Mouse (Mus musculus) MEL (cell line): ENCODE data around the gene Gm44579. TPM values are rescaled to one million over a fixed set of nuclear protein-coding genes. Genes with fewer than 3 reads are reported as not detected.

Experiments used
- DNase-seq: peaks from one replicate; pipeline ENCODE4 v3.0.0; 2011; ENCODE audit warnings: low read depth, low spot score
- H3K27ac ChIP-seq: 2 replicates; pipeline ENCODE4 v1.5.1; 2012; ENCODE audit warnings: low read depth, mild to moderate bottlenecking, control low read depth, low read length, moderate library complexity; ENCODE audit not compliant: control insufficient read depth
- H3K27me3 ChIP-seq, 2 experiments: fragments of 150-350 bp in 1 of 2; sonication (generic) in 1 of 2; 2 replicates each; pipeline ENCODE4 v1.6.1; 2012; ENCODE audit warnings: low read length in 2 of 2, mild to moderate bottlenecking in 2 of 2, improper control_type of control experiment in 1 of 2, moderate library complexity in 1 of 2; ENCODE audit not compliant: insufficient read depth in 2 of 2, control insufficient read depth in 1 of 2
- H3K36me3 ChIP-seq, 2 experiments: 2 replicates each; pipeline ENCODE4 v1.6.1; 2012 to 2014; ENCODE audit warnings: low read length in 2 of 2, improper control_type of control experiment in 1 of 2, inconsistent platforms in 1 of 2, mild to moderate bottlenecking in 1 of 2; ENCODE audit not compliant: insufficient read depth in 2 of 2, control insufficient read depth in 1 of 2
- H3K4me1 ChIP-seq, 2 experiments: fragments of 150-350 bp in 1 of 2; sonication (generic) in 1 of 2; 2 replicates each; pipeline ENCODE4 v1.6.1; 2012; ENCODE audit warnings: low read length in 2 of 2, improper control_type of control experiment in 1 of 2, mild to moderate bottlenecking in 1 of 2; ENCODE audit not compliant: insufficient read depth in 2 of 2, control insufficient read depth in 1 of 2
- H3K4me3 ChIP-seq, 2 experiments: fragments of 150-350 bp in 1 of 2; sonication (generic) in 1 of 2; 2 replicates each; pipeline ENCODE4 v1.5.1; 2012; ENCODE audit warnings: low read depth in 2 of 2, low read length in 2 of 2, mild to moderate bottlenecking in 2 of 2, moderate library complexity in 2 of 2, control low read depth in 1 of 2, improper control_type of control experiment in 1 of 2; ENCODE audit not compliant: control insufficient read depth in 1 of 2, insufficient read depth in 1 of 2
- H3K79me2 ChIP-seq: 2 replicates; pipeline ENCODE4 v1.6.1; 2012; ENCODE audit warnings: mild to moderate bottlenecking, low read length, moderate library complexity; ENCODE audit not compliant: control insufficient read depth, poor library complexity, insufficient read depth
- H3K9ac ChIP-seq: 2 replicates; pipeline ENCODE4 v1.6.1; 2012; ENCODE audit warnings: low read depth, mild to moderate bottlenecking, control low read depth, low read length, moderate library complexity; ENCODE audit not compliant: control insufficient read depth, poor library complexity, severe bottlenecking
- H3K9me3 ChIP-seq: fragments of 150-350 bp; sonication (generic); replicated peaks from 2 replicates; pipeline ENCODE4 v1.6.1; 2012; ENCODE audit warnings: mild to moderate bottlenecking, low read length, improper control_type of control experiment, moderate library complexity; ENCODE audit not compliant: insufficient read depth
- BHLHE40 ChIP-seq: IDR thresholded peaks from 2 replicates; pipeline ENCODE4 v1.6.1; 2012; ENCODE audit warnings: low read depth, mild to moderate bottlenecking, inconsistent platforms, low read length, improper control_type of control experiment, borderline replicate concordance
- CHD1 ChIP-seq: IDR thresholded peaks from 2 replicates; pipeline ENCODE4 v1.6.1; 2012; ENCODE audit warnings: low read depth, mild to moderate bottlenecking, inconsistent platforms, low read length, improper control_type of control experiment
- CHD2 ChIP-seq: IDR thresholded peaks from 2 replicates; pipeline ENCODE4 v1.6.1; 2011; ENCODE audit warnings: low read length, improper control_type of control experiment
- CTCF ChIP-seq, 3 experiments: IDR thresholded peaks in 2 of 3; conservative IDR thresholded peaks in 1 of 3; 2 replicates each; pipeline ENCODE4 v1.5.1; 2011 to 2012; ENCODE audit warnings: low read length in 3 of 3, low read depth in 2 of 3, mild to moderate bottlenecking in 2 of 3, improper control_type of control experiment in 1 of 3, inconsistent platforms in 1 of 3, mixed read lengths in 1 of 3, moderate library complexity in 1 of 3; ENCODE audit not compliant: control insufficient read depth in 1 of 3, insufficient read depth in 1 of 3, poor library complexity in 1 of 3, severe bottlenecking in 1 of 3
- E2F4 ChIP-seq: IDR thresholded peaks from 2 replicates; pipeline ENCODE4 v1.6.1; 2011; ENCODE audit warnings: low read depth, low read length, improper control_type of control experiment, borderline replicate concordance
- ELF1 ChIP-seq: IDR thresholded peaks from 2 replicates; pipeline ENCODE4 v1.6.1; 2014; ENCODE audit warnings: low read depth, mild to moderate bottlenecking, inconsistent platforms, low read length, improper control_type of control experiment, moderate library complexity
- EP300 ChIP-seq, 2 experiments: IDR thresholded peaks; 2 replicates each; pipeline ENCODE4 v1.6.1; 2011; ENCODE audit warnings: improper control_type of control experiment in 2 of 2, low read length in 2 of 2, low read depth in 1 of 2, mild to moderate bottlenecking in 1 of 2
- ETS1 ChIP-seq: IDR thresholded peaks from 2 replicates; pipeline ENCODE4 v1.6.1; 2012; ENCODE audit warnings: low read depth, mild to moderate bottlenecking, inconsistent platforms, low read length, improper control_type of control experiment, moderate library complexity
- GABPA ChIP-seq: IDR thresholded peaks from 2 replicates; pipeline ENCODE4 v1.6.1; 2012; ENCODE audit warnings: low read depth, mild to moderate bottlenecking, inconsistent platforms, low read length, improper control_type of control experiment, moderate library complexity
- GATA1 ChIP-seq: IDR thresholded peaks from 2 replicates; pipeline ENCODE4 v1.6.1; 2011; ENCODE audit warnings: low read depth, low read length, improper control_type of control experiment
- HCFC1 ChIP-seq: IDR thresholded peaks from 2 replicates; pipeline ENCODE4 v1.6.1; 2012; ENCODE audit warnings: low read depth, mild to moderate bottlenecking, inconsistent platforms, low read length, improper control_type of control experiment, moderate library complexity
- JUND ChIP-seq: IDR thresholded peaks from 2 replicates; pipeline ENCODE4 v1.6.1; 2011; ENCODE audit warnings: low read depth, mild to moderate bottlenecking, improper control_type of control experiment, low read length
- KAT2A ChIP-seq: conservative IDR thresholded peaks from 2 replicates; pipeline ENCODE4 v1.6.1; 2012; ENCODE audit warnings: low read depth, low read length, improper control_type of control experiment, inconsistent platforms
- MAFK ChIP-seq: IDR thresholded peaks from 2 replicates; pipeline ENCODE4 v1.6.1; 2011; ENCODE audit warnings: low read depth, mild to moderate bottlenecking, low read length, improper control_type of control experiment, borderline replicate concordance
- MAX ChIP-seq: IDR thresholded peaks from 2 replicates; pipeline ENCODE4 v1.6.1; 2011; ENCODE audit warnings: low read length, improper control_type of control experiment
- MAZ ChIP-seq: IDR thresholded peaks from 2 replicates; pipeline ENCODE4 v1.6.1; 2012; ENCODE audit warnings: low read depth, mild to moderate bottlenecking, inconsistent platforms, low read length, improper control_type of control experiment
- MEF2A ChIP-seq: IDR thresholded peaks from 2 replicates; pipeline ENCODE4 v1.6.1; 2014; ENCODE audit warnings: low read depth, mild to moderate bottlenecking, inconsistent platforms, low read length, improper control_type of control experiment; ENCODE audit not compliant: poor library complexity, insufficient replicate concordance, severe bottlenecking; ENCODE audit errors: extremely low read depth
- MXI1 ChIP-seq: IDR thresholded peaks from 2 replicates; pipeline ENCODE4 v1.6.1; 2011; ENCODE audit warnings: mild to moderate bottlenecking, low read depth, low read length, improper control_type of control experiment
- MYB ChIP-seq: IDR thresholded peaks from 2 replicates; pipeline ENCODE4 v1.6.1; 2011; ENCODE audit warnings: mild to moderate bottlenecking, low read depth, low read length, improper control_type of control experiment
- MYC ChIP-seq: IDR thresholded peaks from 2 replicates; pipeline ENCODE4 v1.6.1; 2011; ENCODE audit warnings: low read depth, mild to moderate bottlenecking, low read length, improper control_type of control experiment, moderate library complexity
- NELFE ChIP-seq: IDR thresholded peaks from 2 replicates; pipeline ENCODE4 v1.6.1; 2011; ENCODE audit warnings: low read depth, low read length, improper control_type of control experiment
- NRF1 ChIP-seq: IDR thresholded peaks from 2 replicates; pipeline ENCODE4 v1.6.1; 2014; ENCODE audit warnings: low read depth, mild to moderate bottlenecking, inconsistent platforms, low read length, improper control_type of control experiment, moderate library complexity; ENCODE audit not compliant: poor library complexity, insufficient read depth, severe bottlenecking
- POLR2A ChIP-seq, 2 experiments: IDR thresholded peaks; 2 replicates each; pipeline ENCODE4 v1.6.1; 2011 to 2012; ENCODE audit warnings: low read length in 2 of 2, mild to moderate bottlenecking in 2 of 2, control low read depth in 1 of 2, improper control_type of control experiment in 1 of 2, low read depth in 1 of 2, moderate library complexity in 1 of 2; ENCODE audit not compliant: control insufficient read depth in 1 of 2, insufficient read depth in 1 of 2, poor library complexity in 1 of 2
- POLR2AphosphoS2 ChIP-seq: IDR thresholded peaks from 2 replicates; pipeline ENCODE4 v1.6.1; 2011; ENCODE audit warnings: low read length, improper control_type of control experiment
- POLR2AphosphoS5 ChIP-seq: IDR thresholded peaks from 2 replicates; pipeline ENCODE4 v1.6.1; 2012; ENCODE audit warnings: low read depth, borderline replicate concordance, mild to moderate bottlenecking, inconsistent platforms, low read length, moderate library complexity, mixed read lengths
- RAD21 ChIP-seq: IDR thresholded peaks from 2 replicates; pipeline ENCODE4 v1.6.1; 2011; ENCODE audit warnings: mild to moderate bottlenecking, low read depth, low read length, improper control_type of control experiment
- RCOR1 ChIP-seq: IDR thresholded peaks from 2 replicates; pipeline ENCODE4 v1.6.1; 2012; ENCODE audit warnings: low read depth, mild to moderate bottlenecking, inconsistent platforms, low read length, improper control_type of control experiment
- SIN3A ChIP-seq: IDR thresholded peaks from 2 replicates; pipeline ENCODE4 v1.6.1; 2012; ENCODE audit warnings: low read length, improper control_type of control experiment, inconsistent platforms
- SMC3 ChIP-seq: IDR thresholded peaks from 2 replicates; pipeline ENCODE4 v1.6.1; 2011; ENCODE audit warnings: low read depth, low read length, improper control_type of control experiment
- TAL1 ChIP-seq: IDR thresholded peaks from 2 replicates; pipeline ENCODE4 v1.6.1; 2012; ENCODE audit warnings: mild to moderate bottlenecking, inconsistent platforms, low read length, moderate library complexity, mixed read lengths
- TBP ChIP-seq: IDR thresholded peaks from 2 replicates; pipeline ENCODE4 v1.8.0; 2011; ENCODE audit warnings: low read depth, low read length, improper control_type of control experiment
- UBTF ChIP-seq: IDR thresholded peaks from 2 replicates; pipeline ENCODE4 v1.6.1; 2012; ENCODE audit warnings: low read depth, mild to moderate bottlenecking, inconsistent platforms, low read length, improper control_type of control experiment, moderate library complexity, borderline replicate concordance; ENCODE audit not compliant: insufficient read depth
- USF1 ChIP-seq: IDR thresholded peaks from 2 replicates; pipeline ENCODE4 v1.6.1; 2014; ENCODE audit warnings: low read depth, mild to moderate bottlenecking, inconsistent platforms, low read length, improper control_type of control experiment, moderate library complexity
- USF2 ChIP-seq, 2 experiments: IDR thresholded peaks; 2 replicates each; pipeline ENCODE4 v1.6.1; 2011 to 2012; ENCODE audit warnings: improper control_type of control experiment in 2 of 2, low read length in 2 of 2, borderline replicate concordance in 1 of 2, inconsistent platforms in 1 of 2, low read depth in 1 of 2, mild to moderate bottlenecking in 1 of 2; ENCODE audit not compliant: insufficient read depth in 1 of 2
- ZC3H11A ChIP-seq: IDR thresholded peaks from 2 replicates; pipeline ENCODE4 v1.6.1; 2012; ENCODE audit warnings: low read depth, mild to moderate bottlenecking, inconsistent platforms, low read length, improper control_type of control experiment
- ZKSCAN1 ChIP-seq: IDR thresholded peaks from 2 replicates; pipeline ENCODE4 v1.6.1; 2012; ENCODE audit warnings: low read depth, mild to moderate bottlenecking, inconsistent platforms, low read length, improper control_type of control experiment, moderate library complexity
- ZMIZ1 ChIP-seq: IDR thresholded peaks from 2 replicates; pipeline ENCODE4 v1.6.1; 2012; ENCODE audit warnings: low read depth, mild to moderate bottlenecking, inconsistent platforms, low read length, improper control_type of control experiment, moderate library complexity
- ZNF384 ChIP-seq: IDR thresholded peaks from 2 replicates; pipeline ENCODE4 v1.6.1; 2012; ENCODE audit warnings: low read depth, mild to moderate bottlenecking, inconsistent platforms, low read length, improper control_type of control experiment
- polyA plus RNA-seq, 2 experiments: library from polyadenylated mRNA; stranded (reverse) in 1 of 2; unstranded in 1 of 2; fragments of >175 nt in 1 of 2; fragments of >200 nt in 1 of 2; gene quantifications; 2 replicates each; pipeline versions ENCODE4 v1.2.1 to v1.2.4; 2012; ENCODE audit warnings: low replicate concordance in 2 of 2, low read depth in 1 of 2; ENCODE audit not compliant: insufficient read length in 2 of 2, insufficient read depth in 1 of 2, missing spikeins in 1 of 2
- total RNA-seq: library from RNA; depleted of rRNA; stranded (reverse); fragments of 300-350 nt; gene quantifications from 2 replicates; pipeline ENCODE4 v1.2.3, GENCODE M21; 2012

Gene Gm44579
- total and polyA plus RNA-seq, 3 experiments: not detected

- no peak overlapping the region for H3K9ac ChIP-seq
- no peaks in the 10 kb centered on the region for H3K9me3 ChIP-seq
- H3K79me2 ChIP-seq: no peaks in the 10 kb centered on the region
- peaks cover 1 to 2% of the 10 kb centered on the region in 2 experiments; a peak in 2 of 4 replicates for H3K27me3 ChIP-seq
- H3K27ac ChIP-seq: no peak overlapping the region
- H3K36me3 ChIP-seq: peaks cover 0 to 2% of the 10 kb centered on the region in 2 experiments; a peak in 1 of 4 replicates
- peak; percentile 86 for DNase-seq
- H3K4me3 ChIP-seq: no peak overlapping the region
- H3K4me1 ChIP-seq: 0 out of 4 replicates have a peak, but pooled peaks cover 0 to 2% of the 10 kb centered on the region in 2 experiments
- TF ChIP-seq SMC3 (peak; percentile 89), RAD21 (peak; percentile 94), E2F4 (no peak), MAZ (0 out of 2 replicates have a peak, but pooled peaks have one; percentile 47), TAL1 (no peak), GATA1 (no peak), UBTF (no peak), HCFC1 (no peak), USF2 (IDR thresholded peaks at IDR 0.05; ENCODE audit: borderline replicate concordance in 1 of 2, insufficient read depth in 1 of 2, low read depth in 1 of 2, low read length in 2 of 2) (no peak), ZNF384 (peak; percentile 69), ZMIZ1 (no peak), POLR2AphosphoS2 (no peak), MYB (no peak), ETS1 (no peak), MAFK (no peak), GABPA (no peak), MAX (no peak), MXI1 (no peak), SIN3A (peak; percentile 67), TBP (no peak), EP300 (IDR thresholded peaks at IDR 0.05; ENCODE audit: low read depth in 1 of 2, low read length in 2 of 2) (no peak), POLR2A (IDR thresholded peaks at IDR 0.05; ENCODE audit: control insufficient read depth in 1 of 2, insufficient read depth in 1 of 2, low read depth in 1 of 2, low read length in 2 of 2, poor library complexity in 1 of 2) (no peak), CTCF (IDR thresholded peaks at IDR 0.05 in 2 of 3, conservative IDR thresholded peaks at IDR 0.05 in 1 of 3; ENCODE audit: control insufficient read depth in 1 of 3, insufficient read depth in 1 of 3, low read depth in 2 of 3, low read length in 3 of 3, poor library complexity in 1 of 3, severe bottlenecking in 1 of 3) (peak; percentile 71 to 88 (median 78)), NELFE (no peak), CHD2 (no peak), KAT2A (no peak), ELF1 (no peak), MYC (0 out of 2 replicates have a peak, but pooled peaks have one; percentile 25), JUND (no peak), USF1 (no peak), RCOR1 (no peak), ZC3H11A (peak; percentile 94), MEF2A (no peak), NRF1 (no peak), BHLHE40 (no peak), CHD1 (no peak), ZKSCAN1 (no peak), POLR2AphosphoS5 (no peak)
Measured at GRCm38 (mm10) chr15:98153625-98154024, 67.2 kb downstream of the Gm44579 start.
